Mouse (Mus musculus): ENCODE results near the gene Commd3. TPM values are rescaled to one million over a fixed set of nuclear protein-coding genes. Genes with fewer than 3 reads are reported as not detected.

The Commd3 gene
- polyA plus RNA-seq, 2 experiments, result 36.2 to 101 TPM

GRCm38 (mm10) chr2:18693491-18693870 is 21.3 kb downstream of the Commd3 start:
- no peaks in the 10 kb centered on the region for H3K36me3 ChIP-seq (replicated peaks; ENCODE audit: control insufficient read depth, insufficient read depth, low read depth)
- ATAC-seq (ENCODE audit: insufficient read depth), result no peak
- H3K27ac ChIP-seq, result no peak overlapping the region
- H3K9me3 ChIP-seq (ENCODE audit: control insufficient read depth, low read length), result no peaks in the 10 kb centered on the region
- H3K4me2 ChIP-seq (ENCODE audit: low read depth), result peak overlapping the region; percentile 68
- H3K4me1 ChIP-seq (replicated peaks; ENCODE audit: control insufficient read depth in 2 of 2, insufficient read depth in 2 of 2, low read length in 1 of 2), result peaks cover 0 to 6% of the 10 kb centered on the region in 2 experiments; a peak in 1 of 4 replicates
- no peak for DNase-seq (ENCODE audit: low read depth in 3 of 3, low spot score in 3 of 3)
- H3K27me3 ChIP-seq (ENCODE audit: control insufficient read depth, insufficient read depth, low read length), result peaks cover 91% of the 10 kb centered on the region
- 1% methylated on average over 5 of the region's 5 CpGs for WGBS (ENCODE audit: insufficient replicate concordance)
- TF ChIP-seq EP300 (IDR thresholded peaks at IDR 0.05; ENCODE audit: low read depth), result no peak
- TF ChIP-seq CTCF (IDR thresholded peaks at IDR 0.05; ENCODE audit: low read depth), result no peak
- no peak overlapping the region for H3K9ac ChIP-seq (replicated peaks)
- H3K4me3 ChIP-seq (ENCODE audit: insufficient read depth in 1 of 2, low read depth in 2 of 2, low read length in 2 of 2), result peak overlapping the region in 1 of 2 experiments; percentile 58; a peak in 2 of 4 replicates

GRCm38 (mm10) chr2:18693871-18694610 is 21.9 kb downstream of the Commd3 start, which contains the start of gene Spag6:
Gene Spag6 (plus strand): TSS chr2:18694032.
- H3K9ac ChIP-seq (replicated peaks), result peak within 1 kb of the TSS; percentile 0; the same call in 1 of the 2 replicates
- H3K4me2 ChIP-seq (ENCODE audit: low read depth), result peak within 1 kb of the TSS; percentile 68
- H3K9me3 ChIP-seq (ENCODE audit: control insufficient read depth, low read length), result no peaks in the 10 kb centered on the region
- TF ChIP-seq EP300 (IDR thresholded peaks at IDR 0.05; ENCODE audit: low read depth) (no peak), CTCF (IDR thresholded peaks at IDR 0.05; ENCODE audit: low read depth) (no peak)
- ATAC-seq (ENCODE audit: insufficient read depth), result peak; percentile 74
- no peak for DNase-seq (ENCODE audit: low read depth in 3 of 3, low spot score in 3 of 3)
- H3K27ac ChIP-seq, result no peak within 1 kb of the TSS
- peaks cover 0 to 3% of the 10 kb centered on the region in 2 experiments; a peak in 1 of 4 replicates for H3K4me1 ChIP-seq (replicated peaks; ENCODE audit: control insufficient read depth in 2 of 2, insufficient read depth in 2 of 2, low read length in 1 of 2)
- peak within 1 kb of the TSS; percentile 57 to 58 for H3K4me3 ChIP-seq (ENCODE audit: insufficient read depth in 1 of 2, low read depth in 2 of 2, low read length in 2 of 2)
- no peaks in the 10 kb centered on the region for H3K36me3 ChIP-seq (replicated peaks; ENCODE audit: control insufficient read depth, insufficient read depth, low read depth)
- WGBS (ENCODE audit: insufficient replicate concordance), result under 1% methylated on average over 53 of the region's 61 CpGs
- peaks cover 91% of the 10 kb centered on the region for H3K27me3 ChIP-seq (ENCODE audit: control insufficient read depth, insufficient read depth, low read length)

- peak overlapping the region; percentile 68 for H3K4me2 ChIP-seq (ENCODE audit: low read depth)
- 1% methylated on average over 19 of the region's 20 CpGs for WGBS (ENCODE audit: insufficient replicate concordance)
- peak overlapping the region; percentile 57 to 58 for H3K4me3 ChIP-seq (ENCODE audit: insufficient read depth in 1 of 2, low read depth in 2 of 2, low read length in 2 of 2)
- ATAC-seq (ENCODE audit: insufficient read depth) (no peak), DNase-seq (ENCODE audit: low read depth in 3 of 3, low spot score in 3 of 3) (no peak)
- H3K27ac ChIP-seq, result no peak overlapping the region
- no peaks in the 10 kb centered on the region for H3K36me3 ChIP-seq (replicated peaks; ENCODE audit: control insufficient read depth, insufficient read depth, low read depth)
- H3K9me3 ChIP-seq (ENCODE audit: control insufficient read depth, low read length), result no peaks in the 10 kb centered on the region
- peak overlapping the region; percentile 0; the same call in 1 of the 2 replicates for H3K9ac ChIP-seq (replicated peaks)
- TF ChIP-seq EP300 (IDR thresholded peaks at IDR 0.05; ENCODE audit: low read depth), result no peak
- TF ChIP-seq CTCF (IDR thresholded peaks at IDR 0.05; ENCODE audit: low read depth), result no peak
- peaks cover 0 to 2% of the 10 kb centered on the region in 2 experiments; a peak in 1 of 4 replicates for H3K4me1 ChIP-seq (replicated peaks; ENCODE audit: control insufficient read depth in 2 of 2, insufficient read depth in 2 of 2, low read length in 1 of 2)
- peaks cover 91% of the 10 kb centered on the region for H3K27me3 ChIP-seq (ENCODE audit: control insufficient read depth, insufficient read depth, low read length)
These were observed 22.4 kb downstream of the Commd3 start for GRCm38 (mm10) chr2:18694611-18694950.

GRCm38 (mm10) chr2:18695163-18695562 is 23.0 kb downstream of the Commd3 start:
- Histone ChIP-seq H3K9me3 (ENCODE audit: control insufficient read depth, low read length) (no peaks in the 10 kb centered on the region), H3K27me3 (ENCODE audit: control insufficient read depth, insufficient read depth, low read length) (peaks cover 91% of the 10 kb centered on the region), H3K4me3 (ENCODE audit: insufficient read depth in 1 of 2, low read depth in 2 of 2, low read length in 2 of 2) (no peak overlapping the region), H3K9ac (replicated peaks) (no peak overlapping the region), H3K36me3 (replicated peaks; ENCODE audit: control insufficient read depth, insufficient read depth, low read depth) (no peaks in the 10 kb centered on the region), H3K27ac (no peak overlapping the region), H3K4me2 (ENCODE audit: low read depth) (no peak overlapping the region), H3K4me1 (replicated peaks; ENCODE audit: control insufficient read depth in 2 of 2, insufficient read depth in 2 of 2, low read length in 1 of 2) (peaks cover 0 to 2% of the 10 kb centered on the region in 2 experiments; a peak in 1 of 4 replicates)
- 7% methylated on average over 8 of the region's 8 CpGs for WGBS (ENCODE audit: insufficient replicate concordance)
- TF ChIP-seq CTCF (IDR thresholded peaks at IDR 0.05; ENCODE audit: low read depth), result no peak
- no peak for TF ChIP-seq EP300 (IDR thresholded peaks at IDR 0.05; ENCODE audit: low read depth)
- no peak for DNase-seq (ENCODE audit: low read depth in 3 of 3, low spot score in 3 of 3)
- ATAC-seq (ENCODE audit: insufficient read depth), result no peak

- TF ChIP-seq CTCF (IDR thresholded peaks at IDR 0.05; ENCODE audit: low read depth), result no peak
- TF ChIP-seq EP300 (IDR thresholded peaks at IDR 0.05; ENCODE audit: low read depth), result no peak
- WGBS (ENCODE audit: insufficient replicate concordance), result 6% methylated on average over 7 of the region's 7 CpGs
These were observed 23.5 kb downstream of the Commd3 start for GRCm38 (mm10) chr2:18695629-18696150.

More at GRCm38 (mm10) chr2:18695629-18696150, 23.5 kb downstream of the Commd3 start:
- H3K27ac ChIP-seq, result no peak overlapping the region
- no peak for DNase-seq (ENCODE audit: low read depth in 3 of 3, low spot score in 3 of 3)
- no peak for ATAC-seq (ENCODE audit: insufficient read depth)
- no peaks in the 10 kb centered on the region for H3K36me3 ChIP-seq (replicated peaks; ENCODE audit: control insufficient read depth, insufficient read depth, low read depth)
- H3K4me1 ChIP-seq (replicated peaks; ENCODE audit: control insufficient read depth in 2 of 2, insufficient read depth in 2 of 2, low read length in 1 of 2), result peaks cover 0 to 2% of the 10 kb centered on the region in 2 experiments; a peak in 1 of 4 replicates
- H3K9ac ChIP-seq (replicated peaks), result no peak overlapping the region
- no peaks in the 10 kb centered on the region for H3K9me3 ChIP-seq (ENCODE audit: control insufficient read depth, low read length)
- H3K4me3 ChIP-seq (ENCODE audit: insufficient read depth in 1 of 2, low read depth in 2 of 2, low read length in 2 of 2), result no peak overlapping the region
- peaks cover 91% of the 10 kb centered on the region for H3K27me3 ChIP-seq (ENCODE audit: control insufficient read depth, insufficient read depth, low read length)
- H3K4me2 ChIP-seq (ENCODE audit: low read depth), result no peak overlapping the region
